Mouse (Mus musculus) E14TG2a.4 (cell line): Measurements from ENCODE around the gene Serinc1.

ENCODE experiments used
- CTCF ChIP-seq: conservative IDR thresholded peaks from 2 replicates; pipeline ENCODE4 v1.5.1; 2014; ENCODE audit warnings: low read length
- NANOG ChIP-seq: IDR thresholded peaks from 2 replicates; pipeline ENCODE4 v1.6.1; 2014; ENCODE audit warnings: borderline replicate concordance, low read length, mixed read lengths

GRCm38 (mm10) chr10:57485908-57486541, 46.3 kb downstream of the Serinc1 start, which contains the start of gene Hsf2:
- TF ChIP-seq NANOG, result no peak
- no peak for TF ChIP-seq CTCF
